Mouse (Mus musculus): ENCODE measurements around the gene Crybb3. TPM values are rescaled to one million over a fixed set of nuclear protein-coding genes. Genes with fewer than 3 reads are reported as not detected.
"Not testable (repeated sequence)": the region's sequence is repeated elsewhere in the genome, so short reads cannot be mapped to it uniquely, and the experiment has no call there.

Gene Crybb3
- polyA plus RNA-seq, 1 experiment from 2014 or later: 2.0 TPM

- no peak overlapping the region for H3K4me3 ChIP-seq
- no peaks in the 10 kb centered on the region for H3K27me3 ChIP-seq (ENCODE audit: low read depth, poor library complexity, severe bottlenecking)
- no peaks in the 10 kb centered on the region for H3K9me3 ChIP-seq (replicated peaks)
- DNase-seq (ENCODE audit: low spot score): no peak
- 71% methylated on average over 20 of the region's 20 CpGs for WGBS
- H3K4me1 ChIP-seq: peaks cover 36% of the 10 kb centered on the region
- no peaks in the 10 kb centered on the region for H3K36me3 ChIP-seq
- H3K27ac ChIP-seq (replicated peaks): peak overlapping the region; percentile 57; the same call in 1 of the 2 replicates
These were observed 33.2 kb upstream of the Crybb3 start for GRCm38 (mm10) chr5:113114264-113115225.

- WGBS: 62% methylated on average over 5 of the region's 5 CpGs
- no peak for DNase-seq (ENCODE audit: low spot score)
- H3K27me3 ChIP-seq (ENCODE audit: low read depth, poor library complexity, severe bottlenecking): no peaks in the 10 kb centered on the region
- H3K9me3 ChIP-seq (replicated peaks): no peaks in the 10 kb centered on the region
- H3K4me1 ChIP-seq: peaks cover 31% of the 10 kb centered on the region
- no peak overlapping the region for H3K4me3 ChIP-seq
- no peaks in the 10 kb centered on the region for H3K36me3 ChIP-seq
- H3K27ac ChIP-seq (replicated peaks): no peak overlapping the region
These were observed 31.7 kb upstream of the Crybb3 start for GRCm38 (mm10) chr5:113113120-113113519.

GRCm38 (mm10) chr5:113111336-113111735 lies 30.0 kb upstream of the Crybb3 start:
- peak overlapping the region; percentile 80 for H3K27ac ChIP-seq (replicated peaks)
- H3K36me3 ChIP-seq: no peaks in the 10 kb centered on the region
- no peaks in the 10 kb centered on the region for H3K27me3 ChIP-seq (ENCODE audit: low read depth, poor library complexity, severe bottlenecking)
- no peak for DNase-seq (ENCODE audit: low spot score)
- WGBS: 30% methylated on average over 4 of the region's 4 CpGs
- peaks cover 27% of the 10 kb centered on the region for H3K4me1 ChIP-seq
- no peaks in the 10 kb centered on the region for H3K9me3 ChIP-seq (replicated peaks)
- H3K4me3 ChIP-seq: no peak overlapping the region

- WGBS: 0% methylated on average over 1 of the region's 1 CpGs
- no peaks in the 10 kb centered on the region for H3K9me3 ChIP-seq (replicated peaks)
- no peak for DNase-seq (ENCODE audit: low spot score)
- H3K27ac ChIP-seq (replicated peaks): peak overlapping the region; percentile 80
- no peak overlapping the region for H3K4me3 ChIP-seq
- H3K4me1 ChIP-seq: peaks cover 27% of the 10 kb centered on the region
- no peaks in the 10 kb centered on the region for H3K27me3 ChIP-seq (ENCODE audit: low read depth, poor library complexity, severe bottlenecking)
- H3K36me3 ChIP-seq: no peaks in the 10 kb centered on the region
These were observed 29.5 kb upstream of the Crybb3 start for GRCm38 (mm10) chr5:113110929-113111328.

- 82% methylated on average over 2 of the region's 2 CpGs for WGBS
- H3K27ac ChIP-seq (replicated peaks); H3K9me3 ChIP-seq (replicated peaks); H3K36me3 ChIP-seq; DNase-seq (ENCODE audit: low spot score); H3K4me3 ChIP-seq; H3K27me3 ChIP-seq (ENCODE audit: low read depth, poor library complexity, severe bottlenecking): not testable (repeated sequence)
- H3K4me1 ChIP-seq: peaks cover 25% of the 10 kb centered on the region
These were observed 28.3 kb upstream of the Crybb3 start for GRCm38 (mm10) chr5:113109651-113110050.

- no peaks in the 10 kb centered on the region for H3K9me3 ChIP-seq (replicated peaks)
- peaks cover 24% of the 10 kb centered on the region for H3K4me1 ChIP-seq
- no peak overlapping the region for H3K4me3 ChIP-seq
- H3K27ac ChIP-seq (replicated peaks): no peak overlapping the region; the same call in 1 of the 2 replicates
- no peaks in the 10 kb centered on the region for H3K36me3 ChIP-seq
- no peak for DNase-seq (ENCODE audit: low spot score)
- WGBS: 82% methylated on average over 11 of the region's 11 CpGs
- H3K27me3 ChIP-seq (ENCODE audit: low read depth, poor library complexity, severe bottlenecking): no peaks in the 10 kb centered on the region
These were observed 26.9 kb upstream of the Crybb3 start for GRCm38 (mm10) chr5:113108165-113108764.

GRCm38 (mm10) chr5:113107709-113108108 lies 26.3 kb upstream of the Crybb3 start:
- H3K4me3 ChIP-seq: no peak overlapping the region
- DNase-seq (ENCODE audit: low spot score): no peak
- H3K4me1 ChIP-seq: peaks cover 24% of the 10 kb centered on the region
- no peaks in the 10 kb centered on the region for H3K9me3 ChIP-seq (replicated peaks)
- H3K27me3 ChIP-seq (ENCODE audit: low read depth, poor library complexity, severe bottlenecking): no peaks in the 10 kb centered on the region
- no peaks in the 10 kb centered on the region for H3K36me3 ChIP-seq
- 81% methylated on average over 3 of the region's 3 CpGs for WGBS
- no peak overlapping the region; the same call in 1 of the 2 replicates for H3K27ac ChIP-seq (replicated peaks)

- Histone ChIP-seq H3K36me3 (no peaks in the 10 kb centered on the region), H3K4me3 (no peak overlapping the region), H3K9me3 (replicated peaks) (no peaks in the 10 kb centered on the region), H3K27ac (replicated peaks) (no peak overlapping the region), H3K4me1 (peaks cover 34% of the 10 kb centered on the region), H3K27me3 (ENCODE audit: low read depth, poor library complexity, severe bottlenecking) (no peaks in the 10 kb centered on the region)
- DNase-seq (ENCODE audit: low spot score): no peak
- WGBS: 87% methylated on average over 7 of the region's 7 CpGs
These were observed 25.2 kb upstream of the Crybb3 start for GRCm38 (mm10) chr5:113106594-113106993.

GRCm38 (mm10) chr5:113105481-113105880 lies 24.1 kb upstream of the Crybb3 start:
- Histone ChIP-seq H3K4me1 (peaks cover 23% of the 10 kb centered on the region), H3K27me3 (ENCODE audit: low read depth, poor library complexity, severe bottlenecking) (no peaks in the 10 kb centered on the region), H3K9me3 (replicated peaks) (no peaks in the 10 kb centered on the region), H3K36me3 (no peaks in the 10 kb centered on the region), H3K4me3 (no peak overlapping the region), H3K27ac (replicated peaks) (no peak overlapping the region)
- WGBS: 89% methylated on average over 4 of the region's 4 CpGs
- DNase-seq (ENCODE audit: low spot score): no peak

- WGBS: 89% methylated on average over 9 of the region's 9 CpGs
- Histone ChIP-seq H3K36me3 (no peaks in the 10 kb centered on the region), H3K9me3 (replicated peaks) (no peaks in the 10 kb centered on the region), H3K4me3 (no peak overlapping the region), H3K4me1 (peaks cover 21% of the 10 kb centered on the region), H3K27me3 (ENCODE audit: low read depth, poor library complexity, severe bottlenecking) (no peaks in the 10 kb centered on the region), H3K27ac (replicated peaks) (no peak overlapping the region)
- no peak for DNase-seq (ENCODE audit: low spot score)
These were observed 23.7 kb upstream of the Crybb3 start for GRCm38 (mm10) chr5:113105035-113105434.

GRCm38 (mm10) chr5:113102455-113102854 lies 21.1 kb upstream of the Crybb3 start:
- no peaks in the 10 kb centered on the region for H3K9me3 ChIP-seq (replicated peaks)
- peak overlapping the region; percentile 55 for H3K27ac ChIP-seq (replicated peaks)
- WGBS: 49% methylated on average over 7 of the region's 7 CpGs
- H3K4me1 ChIP-seq: peaks cover 21% of the 10 kb centered on the region
- no peaks in the 10 kb centered on the region for H3K27me3 ChIP-seq (ENCODE audit: low read depth, poor library complexity, severe bottlenecking)
- no peaks in the 10 kb centered on the region for H3K36me3 ChIP-seq
- DNase-seq (ENCODE audit: low spot score): peak; percentile 48
- no peak overlapping the region for H3K4me3 ChIP-seq

GRCm38 (mm10) chr5:113101457-113101856 lies 20.1 kb upstream of the Crybb3 start:
- no peak overlapping the region for H3K4me3 ChIP-seq
- H3K27me3 ChIP-seq (ENCODE audit: low read depth, poor library complexity, severe bottlenecking): no peaks in the 10 kb centered on the region
- no peaks in the 10 kb centered on the region for H3K9me3 ChIP-seq (replicated peaks)
- H3K36me3 ChIP-seq: peaks cover 1% of the 10 kb centered on the region; the same call in 1 of the 2 replicates
- H3K4me1 ChIP-seq: peaks cover 21% of the 10 kb centered on the region
- 88% methylated on average over 10 of the region's 10 CpGs for WGBS
- DNase-seq (ENCODE audit: low spot score): no peak
- H3K27ac ChIP-seq (replicated peaks): peak overlapping the region; percentile 55; the same call in 1 of the 2 replicates

GRCm38 (mm10) chr5:113100422-113100821 lies 19.0 kb upstream of the Crybb3 start:
- no peak overlapping the region for H3K27ac ChIP-seq (replicated peaks)
- H3K9me3 ChIP-seq (replicated peaks): no peaks in the 10 kb centered on the region
- H3K36me3 ChIP-seq: peaks cover 10% of the 10 kb centered on the region
- no peaks in the 10 kb centered on the region for H3K27me3 ChIP-seq (ENCODE audit: low read depth, poor library complexity, severe bottlenecking)
- WGBS: 90% methylated on average over 11 of the region's 11 CpGs
- peaks cover 21% of the 10 kb centered on the region for H3K4me1 ChIP-seq
- H3K4me3 ChIP-seq: no peak overlapping the region
- DNase-seq (ENCODE audit: low spot score): no peak
